Mouse (Mus musculus): ENCODE data around the gene Cwc22. TPM values are rescaled to one million over a fixed set of nuclear protein-coding genes. Genes with fewer than 3 reads are reported as not detected.

The Cwc22 gene
- total and polyA plus RNA-seq, 3 experiments: 0.77 to 35.3 (median 27.6) TPM

DNA sequence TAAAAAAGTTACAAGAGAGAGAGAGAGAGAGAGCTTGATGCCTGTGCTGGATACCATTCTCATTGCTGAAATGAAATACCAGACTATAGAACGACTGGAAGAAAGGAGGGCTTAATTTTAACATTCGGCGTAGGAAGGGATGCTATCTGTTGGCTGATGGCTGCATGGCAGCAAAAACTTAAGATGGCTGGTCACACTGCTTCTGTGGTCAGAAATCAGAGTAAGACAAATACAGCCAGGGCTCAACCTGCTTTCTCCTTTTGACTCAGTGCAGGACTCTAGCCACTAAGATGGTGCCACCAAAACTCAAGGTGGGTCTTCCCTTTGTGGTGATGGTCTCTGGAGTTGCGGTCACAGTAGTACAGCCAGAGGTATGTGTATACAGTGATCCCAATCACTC is 70.7 kb downstream of the Cwc22 start:
- DNase-seq: no peak

- no peak for DNase-seq
Measured at GRCm38 (mm10) chr2:77874678-77875077, 71.5 kb downstream of the Cwc22 start.

DNA sequence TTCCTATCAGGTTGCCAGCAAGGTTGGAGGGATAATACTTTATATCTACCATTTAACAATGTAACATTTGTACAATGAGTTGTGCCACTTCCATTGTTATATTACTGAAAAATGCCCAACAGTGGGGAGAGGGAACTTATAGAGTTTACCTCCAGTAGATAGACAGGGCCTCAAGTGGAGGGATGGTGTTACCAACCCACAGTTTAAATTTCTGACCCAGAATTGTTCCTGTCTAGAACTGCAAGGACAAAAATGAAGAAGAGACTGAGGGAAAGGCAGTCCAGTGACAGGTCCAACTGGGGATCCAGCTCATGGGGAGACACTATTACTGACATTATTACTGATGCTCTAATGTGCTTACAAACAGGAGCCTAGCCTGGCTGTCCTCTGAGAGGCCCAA is 72.4 kb downstream of the Cwc22 start:
- no peak for DNase-seq

- DNase-seq: no peak
Measured at GRCm38 (mm10) chr2:77872676-77873075, 73.5 kb downstream of the Cwc22 start.

- DNase-seq: no peak
Measured at GRCm38 (mm10) chr2:77871146-77871545, 75.0 kb downstream of the Cwc22 start.

DNA sequence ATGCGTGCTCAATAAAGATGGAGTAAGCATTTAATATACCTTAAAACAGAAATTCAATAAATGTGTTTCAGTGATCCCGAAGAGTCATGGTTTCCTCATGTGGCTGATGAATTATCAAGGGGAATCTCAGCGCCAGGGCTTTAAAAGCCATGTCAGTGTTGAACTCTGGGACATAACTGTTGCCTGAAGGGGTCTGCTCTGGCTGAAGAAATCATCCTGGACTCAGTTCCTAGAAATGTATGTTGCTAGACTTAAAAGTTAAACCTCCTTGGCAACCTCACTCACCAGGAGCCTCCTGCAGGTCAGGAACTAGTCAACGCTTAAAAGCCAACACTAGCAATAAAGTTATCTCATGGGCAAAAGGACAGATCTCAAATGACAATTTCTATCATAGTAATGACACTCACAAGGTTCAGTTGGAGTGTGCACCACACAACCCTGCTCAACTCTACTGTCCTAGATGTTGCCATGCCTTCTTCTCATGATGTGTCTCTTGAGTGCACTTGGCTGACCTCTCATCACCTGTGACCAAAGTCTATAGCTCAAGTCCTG is 76.4 kb downstream of the Cwc22 start:
- DNase-seq: no peak

- DNase-seq: no peak
Measured at GRCm38 (mm10) chr2:77863934-77864333, 82.2 kb downstream of the Cwc22 start.

- DNase-seq: no peak
Measured at GRCm38 (mm10) chr2:77863522-77863921, 82.7 kb downstream of the Cwc22 start.

DNA sequence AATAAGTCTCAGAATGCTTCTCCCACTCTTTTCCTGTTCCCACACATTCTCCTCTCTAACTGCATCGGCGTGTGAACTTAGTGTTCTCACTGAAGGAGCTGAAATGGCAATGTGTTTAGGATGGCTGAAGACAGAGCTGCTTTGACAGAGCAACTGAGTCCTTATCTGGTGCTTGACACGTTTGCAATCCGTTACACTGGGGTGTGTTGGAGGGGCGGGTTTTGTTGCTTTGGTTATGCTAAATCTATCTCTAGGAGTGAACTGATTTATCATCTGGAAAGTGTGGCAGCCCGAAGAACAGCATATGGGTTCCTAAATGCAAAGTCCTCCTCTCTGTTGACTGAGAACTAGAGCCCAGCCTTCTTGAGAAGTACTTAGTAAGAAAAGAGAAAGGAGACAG is 104.7 kb downstream of the Cwc22 start:
- DNase-seq: no peak

DNA sequence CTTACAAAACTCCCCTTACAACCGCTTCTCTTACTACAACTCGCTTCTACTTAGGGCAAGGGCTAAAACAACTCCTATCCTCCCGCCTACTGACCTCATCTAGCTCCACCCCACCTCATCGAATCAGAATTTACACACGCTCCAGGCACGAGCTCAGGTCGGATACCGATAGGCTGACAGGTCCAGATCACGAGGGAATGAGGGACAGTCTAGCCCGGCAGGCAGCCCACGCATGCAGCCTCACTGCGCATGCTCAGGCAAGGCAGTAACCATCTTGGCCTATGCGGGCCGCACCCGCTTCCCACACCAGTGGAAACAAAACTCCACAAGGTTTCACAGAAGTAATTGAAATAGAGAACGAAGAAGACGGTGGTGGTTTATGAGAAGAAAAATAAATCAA is 106.6 kb downstream of the Cwc22 start:
- DNase-seq: no peak

DNA sequence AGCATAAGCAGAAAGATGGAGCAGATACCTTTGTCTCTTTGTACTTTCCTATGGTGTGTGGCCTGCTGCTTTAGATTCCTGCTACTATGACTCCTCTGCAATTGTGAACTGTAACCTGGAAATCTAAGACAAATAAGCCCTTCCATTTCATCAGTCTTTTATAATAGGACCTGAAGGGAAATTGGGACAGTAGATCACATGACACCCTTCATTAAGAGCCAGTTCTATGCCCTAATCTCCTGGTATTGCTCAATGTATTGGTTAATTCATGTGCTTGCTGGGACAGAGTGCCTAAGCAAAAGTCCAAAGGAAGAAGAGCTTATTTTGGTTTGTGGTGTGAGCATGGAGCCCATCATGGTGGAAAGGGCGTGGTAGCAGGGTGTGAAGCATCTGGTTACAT is 107.5 kb downstream of the Cwc22 start:
- no peak for DNase-seq

GRCm38 (mm10) chr2:77835781-77836180 is 110.4 kb downstream of the Cwc22 start:
- no peak for DNase-seq

Other genes with a start within 250 kb of the Cwc22 start
- gene Zfp385b, start 126.7 kb downstream of the Cwc22 start, total RNA-seq (2021): 1 to 10 TPM in 1 of 2 experiments, not detected in 1; 1.6 TPM
- 0.69 and 1.3 TPM in 2 replicates for gene Zfp385b, start 126.7 kb downstream of the Cwc22 start, polyA plus RNA-seq (2012; rRNA removed)

All from adrenal gland, adult 2 months (tissue).